Mouse (Mus musculus) liver, embryonic 14.5 days (tissue): ENCODE measurements around the gene Hnrnph3. TPM values are rescaled to one million over a fixed set of nuclear protein-coding genes. Genes with fewer than 3 reads are reported as not detected.

Experiments
- ATAC-seq: fragments of 200-750 bp; cut with Nextera tagmentation; 2 replicates; pipeline ENCODE4 v1.8.0; 2017; ENCODE audit warnings: moderate number of reproducible peaks, mild to moderate bottlenecking, moderate library complexity; ENCODE audit not compliant: insufficient read depth
- DNase-seq, 3 experiments: peaks; one replicate each; pipeline ENCODE4 v3.0.0-alpha.2; 2012 to 2013; ENCODE audit warnings: low read depth in 3 of 3, low spot score in 3 of 3
- H3K27ac ChIP-seq: fragments of 300-500 bp; sonication (generic); 2 replicates; pipeline ENCODE4 v1.5.1; 2014; ENCODE audit warnings: moderate library complexity, mild to moderate bottlenecking, control low read depth, inconsistent platforms
- H3K27me3 ChIP-seq: fragments of 300-500 bp; sonication (generic); 2 replicates; pipeline ENCODE4 v1.6.1; 2014; ENCODE audit warnings: mild to moderate bottlenecking, low read length, moderate library complexity; ENCODE audit not compliant: control insufficient read depth, insufficient read depth
- H3K36me3 ChIP-seq: fragments of 300-500 bp; sonication (generic); replicated peaks from 2 replicates; pipeline ENCODE4 v1.6.1; 2014; ENCODE audit warnings: low read depth; ENCODE audit not compliant: control insufficient read depth, insufficient read depth
- H3K4me1 ChIP-seq, 2 experiments: fragments of 200-500 bp in 1 of 2; fragments of 300-500 bp in 1 of 2; sonication (generic) in 1 of 2; replicated peaks; 2 replicates each; pipeline ENCODE4 v1.6.1; 2012 to 2014; ENCODE audit warnings: antibody characterized with exemption in 1 of 2, inconsistent platforms in 1 of 2, low read length in 1 of 2; ENCODE audit not compliant: control insufficient read depth in 2 of 2, insufficient read depth in 2 of 2
- H3K4me2 ChIP-seq: fragments of 300-500 bp; sonication (generic); 2 replicates; pipeline ENCODE4 v1.6.1; 2014; ENCODE audit warnings: low read depth, mild to moderate bottlenecking, control low read depth, moderate library complexity
- H3K4me3 ChIP-seq, 2 experiments: fragments of 200-500 bp in 1 of 2; fragments of 300-500 bp in 1 of 2; sonication (generic) in 1 of 2; 2 replicates each; pipeline ENCODE4 v1.5.1; 2012 to 2014; ENCODE audit warnings: low read depth in 2 of 2, low read length in 2 of 2, mild to moderate bottlenecking in 2 of 2, control low read depth in 1 of 2, inconsistent platforms in 1 of 2, moderate library complexity in 1 of 2; ENCODE audit not compliant: insufficient read depth in 1 of 2
- H3K9ac ChIP-seq: fragments of 300-500 bp; sonication (generic); replicated peaks from 2 replicates; pipeline ENCODE4 v1.6.1; 2014; ENCODE audit warnings: mild to moderate bottlenecking, control low read depth, moderate library complexity
- H3K9me3 ChIP-seq: fragments of 300-500 bp; sonication (generic); 2 replicates; pipeline ENCODE4 v1.6.1; 2016; ENCODE audit warnings: low read length, mixed read lengths; ENCODE audit not compliant: control insufficient read depth
- CTCF ChIP-seq: IDR thresholded peaks from 2 replicates; pipeline ENCODE4 v1.5.1; 2016; ENCODE audit warnings: antibody characterized with exemption, low read depth, control low read depth
- EP300 ChIP-seq: IDR thresholded peaks from 2 replicates; pipeline ENCODE4 v1.6.1; 2016; ENCODE audit warnings: antibody characterized with exemption, low read depth
- WGBS: fragments of 180-500 bp; shearing (Covaris S2); extraction: QIAGEN DNeasy Blood & Tissue Kit; methylation state at CpG from one replicate; pipeline ENCODE4 v1.1.7; 2014; ENCODE audit not compliant: insufficient replicate concordance; 5-methylcytosine and 5-hydroxymethylcytosine counted together
- polyA plus RNA-seq, 2 experiments: library from polyadenylated mRNA; depleted of rRNA in 1 of 2; stranded (reverse) in 1 of 2; unstranded in 1 of 2; fragments of >200 nt; fragmentation: Nextera tagmentation in 1 of 2; extraction: Ambion mirVana in 1 of 2; gene quantifications; 2 replicates each; pipeline versions ENCODE4 v1.2.1 to v1.2.3; 2012 to 2014

Gene Hnrnph3
- polyA plus RNA-seq, 2 experiments: 12.4 to 23.2 TPM

DNA sequence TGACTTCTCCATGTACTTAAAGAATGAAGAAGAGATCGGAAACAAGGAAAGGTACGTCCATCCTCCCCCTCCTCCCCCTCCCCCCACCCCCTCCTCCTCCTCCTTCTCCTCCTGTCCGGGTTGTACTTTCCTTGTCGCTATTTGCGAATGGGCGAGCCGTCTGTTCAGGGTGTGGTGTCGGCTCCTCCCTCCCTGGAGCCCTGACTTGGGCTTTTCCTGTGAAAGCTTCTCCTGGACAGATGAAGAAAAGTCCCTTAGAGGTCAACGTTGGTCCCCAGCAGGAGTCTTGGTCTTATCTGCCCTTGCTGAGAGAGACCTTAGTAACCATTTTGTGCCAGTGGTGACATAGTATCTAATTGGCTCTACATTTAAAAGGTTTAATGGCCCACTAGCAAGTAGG, 30.0 kb downstream of the Hnrnph3 start:
- Histone ChIP-seq H3K4me2 (no peak overlapping the region), H3K27me3 (no peaks in the 10 kb centered on the region), H3K4me1 (no peaks in the 10 kb centered on the region), H3K9ac (no peak overlapping the region), H3K36me3 (no peaks in the 10 kb centered on the region), H3K27ac (no peak overlapping the region), H3K4me3 (no peak overlapping the region), H3K9me3 (no peaks in the 10 kb centered on the region)
- no peak for DNase-seq
- 71% methylated on average over 7 of the region's 9 CpGs for WGBS
- TF ChIP-seq EP300: no peak
- TF ChIP-seq CTCF: no peak
- no peak for ATAC-seq

DNA sequence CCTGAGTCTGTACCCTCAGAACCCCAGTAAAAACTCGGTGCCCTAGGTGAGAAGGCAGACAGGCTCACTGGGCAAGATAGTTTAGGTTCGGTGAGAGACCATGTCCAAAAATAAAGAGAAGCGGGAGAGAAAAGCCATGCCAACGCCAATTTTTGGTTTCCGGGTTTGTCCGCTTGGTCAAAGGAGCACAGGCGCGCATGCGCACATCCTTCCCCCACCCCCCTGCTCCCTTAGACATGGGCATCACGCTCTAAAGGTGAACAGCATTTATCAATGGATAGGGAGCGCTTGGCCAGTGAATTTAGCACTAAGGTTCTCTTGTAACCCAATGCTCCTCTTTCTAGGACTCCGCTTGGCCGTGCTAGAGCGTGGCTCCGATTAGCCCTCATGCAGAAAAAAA, 33.4 kb downstream of the Hnrnph3 start:
- H3K4me1 ChIP-seq: no peaks in the 10 kb centered on the region
- no peak for ATAC-seq
- no peak overlapping the region for H3K27ac ChIP-seq
- H3K36me3 ChIP-seq: no peaks in the 10 kb centered on the region
- H3K9me3 ChIP-seq: no peaks in the 10 kb centered on the region
- TF ChIP-seq CTCF (no peak), EP300 (no peak)
- DNase-seq: no peak
- H3K27me3 ChIP-seq: no peaks in the 10 kb centered on the region
- H3K9ac ChIP-seq: no peak overlapping the region
- H3K4me3 ChIP-seq: no peak overlapping the region
- WGBS: 86% methylated on average over 15 of the region's 15 CpGs
- no peak overlapping the region for H3K4me2 ChIP-seq

DNA sequence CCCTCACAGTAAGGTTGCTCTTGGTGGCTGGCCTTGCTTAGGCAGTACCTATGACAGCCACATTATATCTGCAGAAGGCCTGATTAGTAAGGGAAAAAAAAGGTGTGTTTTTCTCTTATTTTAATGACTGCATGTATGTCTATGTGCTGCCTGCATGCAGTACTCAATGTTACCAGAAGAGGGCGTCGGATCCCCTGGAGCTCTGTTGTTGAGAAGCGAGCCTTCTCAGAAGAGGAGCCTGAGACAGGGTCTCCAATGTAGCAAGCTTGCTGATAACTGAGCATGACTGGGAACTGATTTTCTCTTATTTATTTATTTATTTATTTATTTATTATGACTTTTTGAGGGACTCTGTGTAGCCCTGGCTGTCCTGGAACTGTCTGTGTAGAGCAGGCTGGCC, 36.7 kb downstream of the Hnrnph3 start:
- Histone ChIP-seq H3K9me3 (no peaks in the 10 kb centered on the region), H3K36me3 (no peaks in the 10 kb centered on the region), H3K4me2 (no peak overlapping the region), H3K4me1 (no peaks in the 10 kb centered on the region), H3K4me3 (no peak overlapping the region), H3K27me3 (no peaks in the 10 kb centered on the region), H3K27ac (no peak overlapping the region), H3K9ac (no peak overlapping the region)
- no peak for ATAC-seq
- 15% methylated on average over 3 of the region's 3 CpGs for WGBS
- no peak for TF ChIP-seq EP300
- TF ChIP-seq CTCF: peak; percentile 83
- peak in 1 of 3 experiments; percentile 39 for DNase-seq

DNA sequence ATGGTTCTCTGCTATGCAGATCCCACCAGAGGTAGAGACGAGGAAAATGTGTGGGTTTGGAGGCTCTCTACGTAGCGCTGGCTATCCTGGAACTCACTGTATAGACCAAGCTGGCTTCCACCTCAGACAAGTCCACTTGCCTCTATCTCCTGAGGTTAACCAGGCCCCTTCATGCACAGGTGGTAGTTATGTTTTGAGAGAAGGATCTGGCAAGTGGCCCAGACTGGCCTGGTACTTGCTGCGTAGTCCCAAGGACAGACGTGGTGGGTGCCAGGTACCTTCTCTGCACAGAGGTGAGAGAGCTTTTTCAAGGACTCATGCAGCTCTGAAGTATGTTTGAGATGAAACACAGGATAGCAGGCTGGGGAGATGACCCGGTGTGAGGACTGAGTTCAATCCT, 39.5 kb downstream of the Hnrnph3 start:
- no peak overlapping the region for H3K4me3 ChIP-seq
- no peak overlapping the region for H3K27ac ChIP-seq
- H3K27me3 ChIP-seq: no peaks in the 10 kb centered on the region
- no peaks in the 10 kb centered on the region for H3K9me3 ChIP-seq
- no peak for ATAC-seq
- H3K36me3 ChIP-seq: no peaks in the 10 kb centered on the region
- peaks cover 0 to 8% of the 10 kb centered on the region in 2 experiments; a peak in 3 of 4 replicates for H3K4me1 ChIP-seq
- no peak overlapping the region for H3K4me2 ChIP-seq
- no peak for TF ChIP-seq CTCF
- DNase-seq: no peak
- no peak overlapping the region for H3K9ac ChIP-seq
- WGBS: 82% methylated on average over 6 of the region's 6 CpGs

DNA sequence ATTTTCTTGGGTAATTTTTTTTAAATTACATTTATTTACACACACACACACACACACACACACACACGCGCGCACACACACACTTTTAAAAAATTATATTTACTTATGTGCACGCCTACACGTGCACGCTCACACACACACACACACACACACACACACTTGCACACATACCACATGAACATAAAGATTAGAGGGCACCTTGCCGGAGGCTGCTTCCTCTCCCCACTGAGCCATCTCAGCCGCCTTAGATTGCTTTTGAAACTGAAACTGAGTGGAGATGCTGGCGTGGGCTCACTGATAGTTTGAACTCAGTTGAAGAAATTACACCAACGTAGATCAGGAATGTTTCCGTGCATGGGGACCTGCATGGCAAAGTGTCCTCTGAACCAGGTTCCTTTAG, 39.9 kb downstream of the Hnrnph3 start:
- Histone ChIP-seq H3K9ac (no peak overlapping the region), H3K9me3 (no peaks in the 10 kb centered on the region), H3K4me3 (no peak overlapping the region), H3K36me3 (no peaks in the 10 kb centered on the region), H3K4me1 (peaks cover 0 to 8% of the 10 kb centered on the region in 2 experiments; a peak in 3 of 4 replicates), H3K27ac (no peak overlapping the region), H3K27me3 (no peaks in the 10 kb centered on the region), H3K4me2 (no peak overlapping the region)
- no peak for ATAC-seq
- DNase-seq: no peak
- TF ChIP-seq CTCF: no peak
- no peak for TF ChIP-seq EP300
- 77% methylated on average over 11 of the region's 11 CpGs for WGBS
